Mouse (Mus musculus): ENCODE results near the gene Auts2.

Auts2 gene

DNA sequence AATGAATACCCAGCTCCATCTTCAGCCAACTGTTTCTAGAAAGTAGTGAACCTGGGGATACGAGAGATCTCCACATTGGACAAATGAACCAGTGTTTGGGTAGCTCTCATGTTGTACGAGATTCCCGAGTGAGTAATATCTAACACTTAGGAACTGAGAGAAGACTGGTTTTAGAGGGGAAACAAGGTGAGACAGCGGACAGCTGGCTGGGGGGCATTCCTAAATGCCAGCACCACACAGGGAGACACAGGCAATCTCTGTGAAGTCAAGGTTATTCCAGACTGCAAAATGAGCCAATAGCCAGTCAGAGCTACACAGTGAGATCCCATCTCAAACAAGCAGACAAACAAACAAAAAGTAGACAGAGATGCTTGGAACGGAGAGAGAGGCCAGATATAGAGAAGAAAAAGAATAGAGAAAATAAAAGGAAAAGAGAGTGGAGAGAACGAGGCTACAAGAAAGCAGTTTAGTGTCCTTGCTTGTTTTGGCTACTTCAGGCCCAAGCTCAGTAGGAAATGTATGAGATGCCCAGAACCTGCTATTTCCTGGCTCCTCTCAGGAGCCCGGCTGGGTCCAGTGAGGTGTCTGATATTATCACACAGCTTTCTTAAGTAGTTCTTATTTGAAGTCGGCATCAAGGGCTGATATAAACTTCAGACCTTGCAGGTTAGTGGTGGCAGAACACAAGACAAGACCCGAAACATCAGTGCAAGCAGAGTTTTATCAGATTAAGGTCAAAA, 224.9 kb downstream of the Auts2 start:
- no peak for DNase-seq (ENCODE audit: low spot score)

DNA sequence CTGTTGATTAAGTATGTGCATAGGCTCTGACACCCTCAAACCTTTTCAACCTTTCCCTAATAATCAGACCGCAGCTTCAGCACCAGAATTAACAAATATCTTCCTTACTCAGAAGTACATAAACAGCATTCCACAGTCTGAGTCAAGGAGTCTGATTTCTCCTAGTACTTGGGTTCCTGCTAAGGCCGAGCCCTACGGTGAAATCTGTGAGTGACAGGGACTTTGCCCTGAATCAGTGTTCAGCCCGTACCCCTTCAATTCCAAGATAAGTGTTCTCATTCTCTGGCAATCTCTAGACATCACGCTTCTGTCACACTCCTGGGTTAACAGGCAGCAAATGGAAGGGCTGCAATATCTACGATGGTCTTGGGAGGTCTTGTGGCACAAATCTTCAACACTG, 226.2 kb downstream of the Auts2 start:
- DNase-seq (ENCODE audit: low spot score), result no peak

DNA sequence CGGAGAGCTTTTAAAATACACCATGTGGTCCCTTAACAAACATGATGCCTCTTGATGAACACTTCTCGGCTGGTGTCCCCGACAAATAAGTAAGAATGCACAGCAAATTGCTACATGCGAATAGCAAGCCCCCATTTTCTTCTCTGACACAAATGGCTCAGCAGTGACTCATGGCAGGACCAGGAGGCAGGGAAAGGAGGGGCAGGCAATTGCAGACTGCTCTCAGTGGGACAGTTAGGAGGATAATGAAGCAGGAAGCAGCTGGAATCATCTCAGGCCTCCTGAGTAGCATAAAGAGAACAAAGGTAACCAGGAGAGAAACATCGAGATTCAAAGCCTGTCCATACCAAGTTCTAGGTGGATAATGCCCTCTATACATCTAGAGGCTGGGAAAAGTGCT, 228.8 kb downstream of the Auts2 start:
- no peak for DNase-seq (ENCODE audit: low spot score)

DNA sequence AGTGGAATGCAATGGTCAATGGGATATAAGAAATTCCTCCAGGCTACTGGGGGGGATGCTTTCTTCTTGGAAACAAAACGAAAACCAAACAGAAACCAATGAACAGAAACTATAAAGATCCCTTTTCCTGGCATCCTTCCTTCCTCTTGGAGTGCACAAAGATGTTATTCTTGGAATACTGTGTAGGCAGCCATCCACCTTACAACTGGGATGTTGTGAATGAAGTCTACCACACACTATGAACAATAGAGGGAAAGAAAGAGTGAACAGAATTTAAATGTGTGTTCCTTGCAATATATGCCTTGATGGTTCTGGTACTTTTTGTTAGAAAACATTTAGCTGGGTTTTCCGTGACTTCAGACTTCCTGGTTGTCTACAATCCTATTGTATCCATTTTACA, 236.1 kb downstream of the Auts2 start:
- no peak for DNase-seq (ENCODE audit: low spot score)

DNA sequence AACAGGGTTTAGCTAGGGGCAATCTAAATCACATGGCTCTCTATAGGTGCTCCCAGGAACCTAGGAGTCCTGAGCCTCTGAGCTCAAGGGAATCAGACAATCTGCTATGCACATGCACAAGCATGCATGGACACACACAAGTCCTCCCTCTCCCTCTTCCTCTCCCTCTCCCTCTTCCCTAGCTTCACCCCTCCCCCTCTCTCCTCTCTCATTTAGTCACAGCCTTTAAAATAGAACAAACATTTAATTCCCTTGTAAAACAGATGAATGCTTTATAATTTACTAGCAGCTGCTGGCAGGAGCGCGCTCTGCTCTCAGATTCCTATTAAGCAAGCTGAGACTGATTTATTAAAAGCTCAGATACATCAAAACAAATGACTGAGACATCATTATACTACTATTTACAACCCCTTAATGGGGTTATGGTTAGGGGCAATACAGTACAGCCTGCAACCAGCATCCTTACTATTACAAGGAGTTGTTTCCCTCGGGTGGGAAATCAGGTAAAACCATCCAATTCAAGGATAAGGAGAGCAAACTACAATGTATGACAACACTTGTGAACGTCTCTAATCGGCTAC, 237.7 kb downstream of the Auts2 start:
- DNase-seq (ENCODE audit: low spot score), result no peak

DNA sequence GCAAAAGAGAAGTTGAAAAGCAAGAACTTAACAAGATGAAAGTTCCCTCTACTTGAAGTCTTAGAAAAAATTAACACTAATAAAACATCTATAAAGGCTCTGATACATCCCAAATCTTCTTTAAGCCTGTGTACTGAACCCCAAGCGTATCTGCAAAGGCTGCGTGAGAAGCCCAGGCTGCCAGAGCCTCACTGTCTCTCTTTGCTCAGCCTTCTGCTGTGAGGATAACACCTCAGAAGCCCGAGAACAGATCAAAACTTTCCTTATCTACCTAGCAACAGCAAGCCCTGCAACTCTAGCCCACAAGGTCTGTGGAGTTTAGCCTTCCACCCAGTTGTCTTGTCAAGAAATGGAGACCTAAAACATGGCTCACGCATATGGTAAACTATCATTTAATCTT, 240.4 kb downstream of the Auts2 start:
- DNase-seq (ENCODE audit: low spot score), result no peak

DNA sequence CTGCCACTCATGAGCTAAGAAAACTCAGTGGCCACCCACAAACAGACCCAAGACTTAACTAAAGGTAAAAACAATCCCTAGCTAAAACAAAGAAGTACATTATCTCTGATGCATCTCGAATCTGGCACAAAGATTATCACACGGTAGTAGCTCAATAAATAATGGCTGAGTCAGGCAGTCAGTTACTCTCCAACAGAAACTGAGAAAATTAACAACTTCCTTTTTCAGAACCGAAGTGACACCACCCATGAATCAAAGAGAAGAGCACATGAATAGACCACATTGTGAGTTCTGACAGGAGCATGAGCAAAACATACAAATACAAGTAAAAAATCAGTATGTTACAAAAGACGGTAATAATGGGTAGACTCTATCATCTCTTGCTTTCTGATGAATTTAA, 242.3 kb downstream of the Auts2 start:
- DNase-seq (ENCODE audit: low spot score), result no peak

DNA sequence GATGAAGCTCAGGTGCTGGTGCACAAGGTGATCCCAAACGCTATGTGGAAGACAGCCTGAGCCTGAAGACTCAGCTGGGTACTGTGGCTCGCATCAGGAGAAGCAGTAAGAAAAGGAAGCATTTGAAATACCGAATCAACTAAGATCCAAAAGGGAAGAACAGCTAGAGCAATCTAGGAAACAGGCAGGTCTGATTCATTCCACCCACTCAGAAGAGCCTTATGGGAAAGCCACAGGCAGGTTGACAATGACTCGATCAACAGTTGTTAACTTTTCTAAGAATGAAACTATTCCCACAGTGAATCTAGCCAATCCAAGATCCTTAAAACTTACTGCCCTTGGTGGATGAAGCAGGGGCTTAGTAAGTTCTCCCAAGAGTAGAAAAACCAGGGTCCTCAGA, 243.4 kb downstream of the Auts2 start:
- no peak for DNase-seq (ENCODE audit: low spot score)

DNA sequence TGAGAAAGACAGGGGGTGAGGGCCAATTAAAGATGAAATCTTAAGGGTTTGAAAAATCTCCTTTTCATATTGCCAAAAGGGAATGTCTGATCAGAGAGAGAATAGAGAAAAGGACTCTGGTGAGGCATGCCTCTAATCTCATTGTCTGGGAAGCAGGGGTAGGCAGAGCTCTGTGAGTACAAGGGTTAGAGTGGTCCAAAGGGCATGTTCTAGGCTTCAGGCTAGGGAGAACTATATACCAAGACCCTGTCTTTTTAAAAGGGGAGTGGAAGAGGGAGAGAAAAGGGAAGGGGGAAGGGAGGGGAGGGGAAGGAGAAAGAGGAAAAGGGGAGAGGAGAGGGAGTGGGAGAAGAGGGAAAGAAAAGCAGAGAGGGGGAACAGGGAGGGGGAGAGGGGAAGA, 244.1 kb downstream of the Auts2 start:
- DNase-seq (ENCODE audit: low spot score), result no peak

DNA sequence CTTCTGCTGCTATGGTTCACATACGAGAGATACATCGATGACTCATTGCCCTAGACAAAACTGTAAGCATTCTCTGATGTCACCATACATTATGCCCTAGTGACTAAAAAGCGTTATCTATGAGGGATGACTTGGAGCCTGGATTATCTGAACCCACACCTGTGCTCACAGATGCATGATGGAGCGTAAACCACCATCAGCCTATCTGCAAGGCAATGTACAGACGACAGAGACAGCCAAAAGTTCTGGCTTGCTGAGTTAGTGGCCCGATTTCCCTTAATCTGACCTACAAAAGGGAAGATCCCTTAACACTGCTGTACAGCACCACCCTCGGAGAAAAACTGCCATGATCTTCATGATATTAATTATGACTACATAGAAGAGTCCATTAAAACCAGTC, 245.8 kb downstream of the Auts2 start:
- DNase-seq (ENCODE audit: low spot score), result no peak

DNA sequence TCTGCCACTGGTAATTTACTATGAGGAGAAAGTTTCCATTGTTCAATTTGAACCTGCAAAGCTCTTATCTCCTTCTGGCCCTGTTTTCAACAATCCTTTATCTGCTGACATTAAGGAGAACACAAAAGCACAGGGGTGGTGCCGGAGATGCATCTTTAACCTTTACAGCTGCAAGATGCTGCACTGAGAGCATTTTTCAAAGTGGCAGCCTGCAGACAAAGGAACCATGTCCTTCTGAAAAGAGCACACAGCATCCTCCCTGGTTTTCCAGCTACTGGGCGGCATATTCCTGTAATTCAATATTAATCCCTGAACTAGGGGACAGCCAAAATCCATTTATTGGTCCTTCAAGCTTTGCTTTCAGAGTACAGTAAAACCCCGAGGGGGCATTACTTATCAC, 248.7 kb downstream of the Auts2 start:
- DNase-seq (ENCODE audit: low spot score), result no peak

DNA sequence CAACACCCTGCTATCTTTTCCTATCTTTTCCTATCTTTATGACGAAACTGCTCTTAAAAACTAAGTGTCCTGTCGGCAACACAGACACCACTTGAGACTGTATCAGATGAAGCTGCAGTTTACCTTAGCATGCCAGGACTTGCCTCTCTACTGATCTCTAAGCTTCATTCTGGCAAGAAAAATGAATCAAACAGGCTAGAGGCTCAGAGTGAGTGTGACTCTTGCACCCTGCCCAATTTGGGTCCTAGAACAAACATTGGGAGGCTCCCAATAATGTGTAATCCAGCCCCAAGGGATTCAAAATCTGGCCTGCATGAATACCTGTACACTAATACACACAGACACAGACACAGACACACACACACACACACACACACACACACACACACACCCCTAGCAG, 250.2 kb downstream of the Auts2 start:
- DNase-seq (ENCODE audit: low spot score), result no peak

DNA sequence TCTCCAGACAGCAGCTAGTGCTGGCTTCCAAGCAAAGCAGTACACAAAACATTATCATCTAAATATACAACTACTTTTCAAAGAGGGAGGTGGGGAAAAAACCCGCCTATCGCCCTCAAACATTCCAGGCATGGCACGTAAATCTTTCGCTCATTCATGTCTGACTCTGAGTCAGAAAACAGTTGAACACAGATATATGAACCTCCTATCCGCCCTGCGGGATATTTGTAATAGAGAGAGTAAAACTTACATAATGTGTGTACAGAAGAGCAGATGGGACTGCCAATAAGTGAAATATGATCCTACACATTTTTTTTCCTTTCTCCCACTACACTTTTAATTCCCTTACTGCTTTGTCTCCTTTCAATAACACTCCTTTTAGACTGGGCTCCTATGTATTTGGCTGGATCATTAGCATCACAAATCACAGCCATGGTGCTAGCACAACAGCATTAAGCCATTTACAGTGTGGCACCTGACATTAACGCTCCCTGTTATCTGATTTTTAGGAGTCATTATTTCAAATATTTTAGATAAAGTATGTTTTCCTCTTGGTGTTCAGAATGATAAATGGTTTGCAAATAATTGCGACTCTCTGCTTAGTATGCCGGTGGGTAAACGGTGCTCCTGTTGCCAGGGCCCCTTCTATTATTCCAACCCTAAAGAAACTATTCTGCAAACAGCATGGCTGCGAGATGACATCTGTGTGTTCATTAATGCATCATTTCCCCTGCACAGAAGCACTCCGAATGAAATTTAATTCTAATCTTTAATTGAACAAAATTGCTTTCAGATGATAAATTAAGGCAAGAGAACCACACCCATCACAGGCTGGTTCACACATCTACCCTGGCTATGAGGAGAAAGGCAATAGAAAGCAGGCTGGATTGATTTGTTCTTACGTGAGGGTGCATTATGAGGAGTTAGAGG, 252.3 kb downstream of the Auts2 start:
- no peak for DNase-seq (ENCODE audit: low spot score)

DNA sequence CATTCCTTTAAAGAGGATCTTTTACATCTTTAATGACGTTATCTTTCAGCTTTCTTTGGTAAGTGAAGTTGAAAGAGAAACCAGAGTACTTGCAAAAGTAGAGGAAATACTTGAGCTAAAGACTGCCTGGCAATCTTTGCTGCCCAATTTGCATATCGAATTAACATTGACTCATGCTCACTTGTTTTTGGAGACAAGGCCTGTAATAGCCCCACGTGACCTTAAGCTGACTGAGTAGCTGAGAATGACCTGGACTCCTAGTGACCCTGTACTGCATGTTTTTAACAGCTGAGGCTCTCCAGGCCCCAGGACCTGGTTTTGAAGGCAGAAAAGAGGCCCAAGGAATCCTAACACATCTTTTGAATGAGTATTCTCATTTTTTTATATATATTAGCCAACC, 259.4 kb downstream of the Auts2 start:
- no peak for DNase-seq (ENCODE audit: low spot score)

DNA sequence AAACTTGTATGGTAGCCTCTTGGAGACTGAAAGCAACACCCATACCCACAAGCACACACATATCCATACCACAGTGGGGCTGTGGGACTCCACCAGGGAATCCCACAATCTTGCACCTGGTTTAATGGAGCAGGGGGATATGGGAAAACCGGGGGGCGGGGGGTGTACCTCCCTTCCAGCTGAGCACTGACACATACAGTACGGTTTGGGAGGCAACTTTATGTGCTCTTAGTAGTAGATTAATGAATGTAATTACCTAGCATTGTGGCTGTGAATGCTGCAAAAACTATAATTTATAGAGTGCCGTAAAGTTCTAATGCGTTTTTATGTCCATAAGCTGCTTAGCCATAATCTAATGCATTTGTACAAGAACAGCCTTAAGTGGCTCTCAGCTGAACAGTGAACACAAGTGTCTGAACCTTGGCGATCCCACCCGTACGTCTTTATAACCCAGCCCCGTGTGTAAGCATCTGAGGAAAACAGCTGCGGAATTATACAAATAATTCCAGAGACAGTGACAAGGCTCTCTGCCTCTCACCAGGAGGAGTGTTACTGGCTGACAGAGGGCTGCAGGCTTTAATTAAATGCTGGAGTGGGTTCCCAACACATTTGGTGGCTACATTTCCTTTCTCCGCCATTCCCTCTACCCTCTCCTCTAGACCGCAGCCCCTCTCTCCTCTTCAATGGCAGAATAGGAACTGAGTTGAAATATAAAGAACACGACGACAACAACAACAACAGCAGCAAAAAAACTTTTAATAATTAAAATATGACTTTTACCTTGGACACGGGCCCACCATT, 268.8 kb downstream of the Auts2 start:
- DNase-seq (ENCODE audit: low spot score), result no peak

DNA sequence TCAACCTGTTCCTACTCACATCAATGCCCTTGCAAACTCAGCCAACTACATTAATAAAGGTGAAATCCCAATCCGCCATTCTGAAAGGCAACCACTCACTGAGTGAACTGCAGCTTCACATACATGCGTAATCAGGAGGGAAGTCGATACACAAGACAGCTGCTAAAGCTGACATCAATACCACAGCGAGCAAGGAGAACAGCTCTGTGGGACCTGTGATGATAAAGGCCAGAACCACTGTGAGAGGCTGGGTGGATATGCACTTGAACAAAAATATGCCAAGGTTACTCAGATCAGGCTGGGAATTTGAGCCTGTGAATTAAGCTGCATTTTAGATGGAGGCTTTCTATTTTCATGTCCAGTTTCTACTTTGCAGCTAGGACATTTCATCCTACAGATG, 271.0 kb downstream of the Auts2 start:
- DNase-seq (ENCODE audit: low spot score), result no peak

DNA sequence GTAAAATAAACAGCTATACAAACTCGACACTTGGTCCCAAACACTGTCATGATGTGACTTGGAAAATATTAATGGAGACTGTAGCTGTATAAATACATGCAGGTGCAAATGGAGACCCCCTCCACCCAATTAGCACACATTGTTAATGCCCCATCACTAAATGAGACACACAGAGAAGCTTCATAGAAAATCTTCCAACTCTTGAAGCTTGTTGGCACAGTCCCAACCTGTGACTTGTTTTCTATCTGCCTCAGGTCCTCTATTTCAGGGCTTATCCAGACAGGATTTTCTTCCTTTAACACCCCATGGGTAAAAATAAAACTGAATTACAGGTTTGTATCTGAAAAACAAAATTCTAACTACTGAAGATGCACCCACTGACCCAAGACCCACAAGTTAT, 272.2 kb downstream of the Auts2 start:
- no peak for DNase-seq (ENCODE audit: low spot score)

DNA sequence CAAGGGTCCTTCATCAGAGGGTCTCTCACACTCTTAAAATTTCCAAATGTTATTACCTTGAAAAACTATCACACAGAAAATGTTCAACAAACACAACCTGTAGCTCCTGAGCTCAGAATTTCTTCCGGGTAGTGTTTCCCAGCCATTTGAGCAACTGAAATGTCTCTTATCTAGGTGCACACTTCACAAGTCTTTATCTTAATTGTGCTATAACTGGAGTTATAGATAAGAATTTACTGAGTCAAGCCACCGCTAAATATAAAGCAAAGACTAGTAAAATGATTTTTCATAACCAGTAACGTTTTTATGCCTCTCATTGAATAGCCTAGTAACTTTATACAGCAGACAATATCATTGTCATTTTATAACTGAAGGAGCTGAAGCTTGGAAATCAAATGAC, 273.1 kb downstream of the Auts2 start:
- no peak for DNase-seq (ENCODE audit: low spot score)

DNA sequence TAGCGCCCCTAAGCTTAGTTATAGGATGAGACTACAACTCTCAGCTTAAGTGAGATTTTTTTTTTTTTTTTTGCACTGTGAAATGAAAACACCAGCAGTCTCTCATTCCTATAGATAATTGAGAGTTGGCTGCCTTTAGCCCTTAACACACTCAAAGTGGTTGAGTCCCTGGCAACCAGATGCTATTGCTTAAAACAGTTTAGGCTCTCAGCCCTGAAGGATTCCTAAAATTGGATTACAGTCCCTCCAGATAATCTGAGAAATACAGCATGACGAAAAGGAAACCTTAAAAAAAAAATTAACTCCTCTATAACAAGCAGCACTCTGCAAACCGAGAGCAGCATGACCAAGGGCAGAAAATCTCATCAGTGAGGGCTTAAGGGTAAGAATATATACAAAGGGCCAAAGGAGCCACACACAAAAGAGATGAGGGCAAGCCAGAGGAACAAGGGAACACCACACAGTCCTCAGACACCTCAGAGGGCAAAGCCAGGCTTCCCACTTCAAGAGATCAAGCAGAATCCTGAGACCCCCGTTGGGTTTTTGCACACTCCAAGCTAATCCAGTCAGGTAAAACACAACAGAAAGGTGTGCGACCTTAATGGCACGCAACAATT, 274.7 kb downstream of the Auts2 start:
- DNase-seq (ENCODE audit: low spot score), result no peak

DNA sequence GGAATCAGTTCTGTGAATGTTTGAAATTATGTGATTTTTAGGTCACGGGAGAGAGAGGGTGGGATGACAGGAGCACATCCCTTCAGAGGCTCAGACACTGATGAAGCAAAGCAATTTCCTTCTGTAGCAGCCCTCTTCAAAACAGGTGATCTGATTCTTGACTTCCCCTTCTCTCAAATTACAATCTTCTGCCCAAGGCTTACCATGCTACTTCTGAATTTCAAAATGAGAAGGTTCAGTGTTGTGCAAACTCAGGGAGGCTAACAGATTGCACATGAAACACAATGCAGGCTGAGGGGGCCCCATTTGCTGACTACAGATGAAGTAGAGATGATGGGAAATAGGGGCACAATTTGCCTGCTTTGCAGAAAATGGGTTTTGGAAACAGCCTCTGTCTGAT, 278.1 kb downstream of the Auts2 start:
- no peak for DNase-seq (ENCODE audit: low spot score)

DNA sequence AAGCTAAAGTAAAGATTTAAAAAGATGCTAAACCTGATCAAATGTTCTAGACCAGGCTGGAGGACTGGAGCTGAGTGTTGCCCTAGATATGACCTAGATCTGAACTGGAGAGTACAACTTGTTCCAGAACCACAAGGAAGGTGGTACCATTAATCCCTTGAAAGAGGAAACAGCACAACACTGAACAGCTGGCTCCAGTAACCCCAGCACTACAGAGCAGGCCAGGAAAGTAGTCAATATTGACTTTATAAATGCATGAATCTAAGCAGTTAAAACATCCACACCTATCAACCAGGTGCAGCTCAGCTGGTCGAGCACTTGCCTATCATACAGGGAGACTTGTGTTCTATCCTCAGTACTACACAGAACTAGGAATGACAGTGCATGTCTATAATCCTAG, 281.4 kb downstream of the Auts2 start:
- no peak for DNase-seq (ENCODE audit: low spot score)

DNA sequence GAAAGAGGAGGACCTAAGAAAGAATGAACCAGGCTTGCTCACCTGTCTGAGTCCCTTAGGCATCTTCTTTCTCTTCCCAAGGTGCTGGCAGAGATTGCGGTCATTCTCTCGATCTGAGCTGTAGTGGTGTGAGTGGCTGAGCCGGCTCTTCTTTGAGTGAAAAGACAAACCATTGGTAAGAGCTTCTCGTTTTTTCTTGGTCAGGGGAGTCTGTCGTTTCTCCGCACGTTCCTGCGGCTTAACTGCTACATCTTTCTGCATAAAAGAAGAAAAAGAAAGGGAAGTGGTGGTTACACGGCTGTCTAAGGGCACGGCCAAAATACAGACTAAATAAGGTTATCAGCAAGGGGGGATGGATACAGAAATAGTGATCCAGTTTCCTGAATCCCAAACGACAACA, 284.3 kb downstream of the Auts2 start:
- no peak for DNase-seq (ENCODE audit: low spot score)

All from layer of hippocampus, adult 9-10 months (tissue).